Mouse (Mus musculus) cortical plate, adult 2 months (tissue): ENCODE data around the gene Kcnj6.

Source experiments
- CTCF ChIP-seq: fragments of 200-500 bp; IDR thresholded peaks from 2 replicates; pipeline ENCODE4 v1.5.1; 2011; ENCODE audit warnings: mild to moderate bottlenecking, control low read depth, low read length; ENCODE audit not compliant: insufficient read depth; ENCODE audit errors: extremely low read depth
- POLR2A ChIP-seq: fragments of 200-500 bp; IDR thresholded peaks from 2 replicates; pipeline ENCODE4 v1.6.1; 2011; ENCODE audit warnings: mild to moderate bottlenecking, low read length, control low read depth; ENCODE audit not compliant: insufficient read depth; ENCODE audit errors: extremely low read depth

GRCm38 (mm10) chr16:94994148-94994547, 3.4 kb downstream of the Kcnj6 start:
- no peak for TF ChIP-seq CTCF
- no peak for TF ChIP-seq POLR2A
